Mouse (Mus musculus) right cerebral cortex, postnatal 14 days (tissue): ENCODE measurements around the gene Dcaf15.

Source experiments
- DNase-seq: peaks from one replicate; pipeline ENCODE4 v3.0.0; 2022

The Dcaf15 gene

DNA sequence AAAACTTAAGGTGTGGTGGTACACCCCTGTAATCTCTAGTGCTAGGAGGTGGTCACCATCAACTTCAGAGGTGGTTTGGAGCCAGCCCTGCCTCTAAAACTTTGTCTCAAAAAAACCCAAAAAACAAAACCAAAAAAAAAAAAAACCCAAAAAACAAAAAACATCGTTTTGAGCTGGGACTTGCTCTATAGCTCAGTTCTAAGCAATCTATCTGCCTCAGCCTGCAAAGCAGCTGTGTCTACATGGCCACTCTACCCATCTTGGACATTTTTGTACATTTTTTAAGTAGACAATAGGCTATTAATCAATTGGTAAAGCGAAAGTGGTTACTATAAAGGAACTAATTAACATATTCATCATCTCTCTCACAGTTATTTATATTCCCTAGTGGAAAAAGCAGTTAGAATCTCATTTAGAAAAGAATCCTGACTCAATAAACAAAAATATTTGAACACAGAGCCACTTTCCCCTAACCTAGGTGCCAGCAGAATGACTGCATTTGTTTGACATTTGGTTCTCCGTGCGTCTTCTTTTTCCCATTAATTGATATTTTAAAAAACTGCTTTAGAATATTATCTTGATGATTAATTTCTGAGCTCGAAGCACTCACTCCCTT lies 39.0 kb downstream of the Dcaf15 start:
- no peak for DNase-seq

DNA sequence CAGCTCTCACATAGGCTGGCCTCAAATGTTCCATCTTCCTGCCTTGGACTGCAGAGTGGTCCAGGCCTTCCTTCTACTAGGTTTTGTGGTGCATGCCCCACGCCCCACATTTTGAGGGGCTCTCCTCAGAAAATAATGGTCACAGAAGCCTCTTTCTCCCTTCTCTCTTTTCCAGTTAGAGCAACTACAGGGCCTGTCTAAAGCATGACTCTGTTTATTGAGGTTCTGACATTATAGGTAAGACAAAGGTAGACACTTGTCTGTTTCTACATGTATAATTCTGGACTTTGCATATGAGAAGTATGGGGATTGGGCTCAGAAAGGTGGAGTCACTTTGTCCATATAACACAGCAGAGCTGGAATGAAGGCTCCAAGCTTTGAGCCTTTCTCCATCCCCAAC lies 39.5 kb downstream of the Dcaf15 start, which contains the start of gene Gm10643:
TSS of gene Gm10643 (minus strand) at position 101 of the 400 bp plus-strand sequence.
- no peak for DNase-seq

DNA sequence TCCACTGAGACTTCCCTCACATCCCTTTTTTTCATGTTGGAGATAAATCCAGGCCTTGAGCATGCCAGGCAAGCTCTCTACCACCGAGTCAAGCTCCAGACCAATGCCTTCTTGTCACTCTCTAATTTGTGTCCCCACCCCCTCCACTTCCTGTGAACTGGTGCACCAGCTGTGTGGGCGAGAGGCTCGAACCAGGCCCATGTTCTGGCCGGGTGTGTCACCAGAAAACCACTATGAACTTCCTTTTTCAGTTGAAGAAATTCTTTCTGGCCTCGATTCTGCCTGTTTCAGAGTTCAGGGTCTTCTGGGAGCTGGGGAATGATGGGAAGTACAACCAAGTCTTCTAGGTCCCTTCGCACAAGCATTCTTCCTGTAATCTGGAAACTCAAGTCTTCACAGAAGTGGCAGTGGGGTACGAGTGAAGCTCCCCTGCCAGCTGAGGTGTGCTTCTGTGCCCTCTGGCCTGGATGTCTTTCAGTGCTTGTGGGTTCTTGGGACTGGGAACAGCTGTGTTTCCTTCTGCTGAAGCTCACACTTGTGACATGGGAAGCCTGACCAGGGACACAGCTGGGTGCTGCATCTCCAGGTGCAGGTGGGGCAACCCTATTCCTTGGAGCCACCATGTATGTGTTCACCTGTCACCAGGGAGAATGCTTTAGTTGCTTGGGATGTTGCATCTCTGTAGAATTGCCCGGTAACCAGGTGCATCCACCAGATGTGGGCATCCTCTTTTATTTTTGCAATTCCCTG lies 40.5 kb downstream of the Dcaf15 start:
- DNase-seq = no peak

DNA sequence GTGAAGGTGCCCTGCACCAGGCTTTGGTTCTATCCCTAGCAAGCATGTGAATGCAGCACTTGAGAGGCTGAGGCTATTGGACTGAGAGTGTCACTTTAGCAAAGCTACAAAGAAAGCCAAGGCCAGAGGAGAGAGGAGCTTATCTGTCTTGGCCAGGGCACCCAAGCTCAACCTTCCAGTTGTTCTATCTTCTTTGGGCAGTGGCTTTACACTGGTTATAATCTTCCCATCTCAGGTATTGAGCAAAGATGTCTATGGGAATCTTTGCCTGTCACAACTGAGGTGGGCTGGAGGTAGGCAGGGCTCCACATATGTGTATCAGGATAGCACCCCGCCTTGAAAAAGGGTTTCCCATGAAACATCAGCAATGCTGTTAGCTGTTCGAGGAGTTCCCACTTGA lies 44.3 kb downstream of the Dcaf15 start:
- DNase-seq = no peak

DNA sequence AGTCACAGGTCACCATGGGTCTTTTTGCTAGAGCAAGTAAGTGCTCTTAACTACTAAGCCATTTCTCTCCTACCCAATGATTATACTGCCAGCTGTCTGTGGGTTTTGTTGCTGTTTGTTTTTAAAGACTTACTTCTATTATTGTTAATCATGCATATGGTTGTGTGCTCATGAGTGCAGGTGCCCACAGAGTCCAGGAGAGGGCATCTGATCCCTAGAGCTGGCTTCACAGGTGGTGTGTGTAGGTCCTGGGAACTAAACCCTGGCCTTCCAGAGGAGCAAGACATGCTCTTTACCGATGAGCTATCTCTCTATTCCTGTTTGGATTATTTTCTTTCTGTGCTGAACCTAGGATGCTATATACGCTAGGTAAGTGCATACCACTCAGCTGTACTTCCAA lies 45.3 kb downstream of the Dcaf15 start:
- no peak for DNase-seq

DNA sequence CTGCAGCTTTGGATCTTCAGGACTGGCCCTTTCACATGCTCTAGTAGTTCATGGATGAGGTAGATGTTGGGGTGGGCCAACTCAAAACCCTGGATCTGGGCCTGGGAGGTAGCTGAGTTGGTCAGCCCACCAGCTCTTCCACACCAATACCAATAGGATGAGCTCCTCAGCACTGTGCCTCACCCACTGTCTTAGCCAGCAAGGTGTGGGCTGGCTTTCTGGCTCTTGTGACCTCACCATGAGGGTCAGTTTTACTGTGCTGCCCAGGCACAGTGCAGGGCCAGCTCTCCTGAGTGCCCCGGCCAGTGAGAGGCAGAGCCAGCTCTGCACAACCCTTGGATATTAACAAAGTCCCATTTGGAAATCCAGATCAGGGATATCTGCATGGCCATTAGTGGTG lies 46.7 kb downstream of the Dcaf15 start:
- DNase-seq = no peak

DNA sequence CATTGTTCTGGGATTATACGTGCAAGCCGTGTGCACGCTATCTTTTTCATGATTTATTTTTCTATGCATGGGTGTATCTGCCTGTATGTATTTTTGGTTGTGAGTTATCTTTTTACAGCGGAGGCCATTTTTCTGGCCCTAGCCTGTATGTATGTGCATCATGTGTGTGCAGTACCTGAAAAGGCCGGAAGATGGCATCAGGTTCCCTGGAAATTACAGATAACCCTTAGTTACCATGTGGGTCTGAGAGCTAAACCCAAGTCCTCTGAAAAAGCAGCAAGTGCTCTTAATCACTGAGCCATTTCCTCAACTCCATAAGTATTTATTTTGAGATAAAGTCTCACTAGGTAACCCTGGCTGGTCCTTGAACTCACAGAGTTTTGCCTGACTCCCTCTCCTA lies 51.3 kb downstream of the Dcaf15 start:
- no peak for DNase-seq

DNA sequence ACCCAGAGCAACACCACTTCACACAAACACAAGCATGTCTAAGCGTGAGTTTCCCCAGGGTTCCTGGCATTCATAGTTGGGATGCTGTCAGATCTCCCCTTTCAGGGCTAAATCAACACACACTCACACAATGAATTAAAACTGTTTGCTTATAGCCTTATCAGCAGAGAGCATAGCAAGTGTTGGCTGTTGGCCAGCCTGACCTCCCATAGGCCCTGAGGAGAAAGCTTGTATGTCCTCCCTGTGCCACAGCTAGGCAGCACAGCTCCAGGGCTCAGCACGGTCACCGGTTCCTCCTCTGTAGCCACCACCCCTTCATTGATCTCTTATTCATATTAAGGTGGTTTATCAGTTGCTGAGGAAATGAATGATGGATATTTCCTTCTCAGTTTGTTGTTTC lies 51.8 kb downstream of the Dcaf15 start:
- no peak for DNase-seq

DNA sequence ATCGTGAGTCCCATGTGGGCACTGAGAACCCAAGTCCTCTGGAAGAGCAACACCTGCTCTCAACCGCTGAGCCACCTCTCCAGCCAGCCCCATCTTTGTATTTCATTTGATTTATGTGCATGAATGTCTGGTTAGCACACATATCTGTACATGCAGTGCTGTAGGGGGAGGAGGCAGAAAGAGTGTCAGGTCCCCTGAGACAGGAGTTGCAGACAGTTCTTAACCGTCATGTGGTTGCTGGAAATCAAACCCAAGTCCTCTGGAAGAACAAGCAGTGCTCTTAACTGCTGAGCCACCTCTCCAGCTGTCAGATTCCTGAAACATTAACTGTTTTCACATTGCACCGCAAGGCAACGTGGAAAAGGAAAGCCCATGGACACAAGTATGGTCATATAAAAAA lies 56.4 kb downstream of the Dcaf15 start:
- no peak for DNase-seq
